Comparison of ENCODE assay signal across 20 mouse cellular contexts in genomic region chr17:84591431-84592150, GRCm38 (mm10). TPM values are rescaled to one million over a fixed set of nuclear protein-coding genes. Genes with fewer than 3 reads are reported as not detected.
A peak's percentile ranks its signal among the peaks of the same experiment; 100 is the strongest.
DNase-seq lines count a peak whose midpoint lies in the region; ATAC-seq and TF ChIP-seq lines count a peak whose summit lies in the region.
"Had no signal": no experiment of that assay in that cellular context is flagged by ENCODE, and none has a peak within 500 bp of the region (broad histone marks: within the 10 kb centered on the region; RNA-seq: fewer than 3 reads in every experiment).

No protein-coding gene starts in this region.

- TF ChIP-seq POLR2A in brain, embryonic 14.5 days (IDR thresholded peaks at IDR 0.05; ENCODE audit: borderline replicate concordance, extremely low read depth, insufficient read depth, insufficient read length, poor library complexity, severe bottlenecking): no peak

- no peak overlapping the region for H3K4me2 ChIP-seq in forebrain, embryonic 14.5 days (ENCODE audit: low read length)
- no peak overlapping the region for H3K4me2 ChIP-seq in forebrain, embryonic 12.5 days
- no peak overlapping the region for H3K4me2 ChIP-seq in hindbrain, embryonic 14.5 days (replicated peaks)
- H3K4me2 ChIP-seq in hindbrain, embryonic 11.5 days (replicated peaks; ENCODE audit: low read depth, low read length): no peak overlapping the region
- H3K4me2 ChIP-seq in midbrain, embryonic 15.5 days: no peak overlapping the region
- H3K4me2 ChIP-seq: embryonic facial prominence, embryonic 12.5 days; heart, embryonic 15.5 days; intestine, embryonic 15.5 days had no signal

- no peak for TF ChIP-seq CTCF in brain, embryonic 14.5 days (IDR thresholded peaks at IDR 0.05; ENCODE audit: borderline replicate concordance, extremely low read depth, insufficient read depth, insufficient read length)

- no peak overlapping the region for H3K9ac ChIP-seq in forebrain, embryonic 14.5 days (ENCODE audit: low read length)
- H3K9ac ChIP-seq in forebrain, embryonic 12.5 days: no peak overlapping the region
- no peak overlapping the region for H3K9ac ChIP-seq in hindbrain, embryonic 14.5 days
- no peak overlapping the region for H3K9ac ChIP-seq in hindbrain, embryonic 11.5 days (ENCODE audit: low read depth, low read length)
- no peak overlapping the region for H3K9ac ChIP-seq in midbrain, embryonic 15.5 days
- H3K9ac ChIP-seq: embryonic facial prominence, embryonic 12.5 days; forebrain, postnatal 0 days; heart, embryonic 15.5 days; intestine, embryonic 15.5 days had no signal

- H3K27me3 ChIP-seq in forebrain, embryonic 14.5 days (replicated peaks; ENCODE audit: control insufficient read depth, insufficient read depth, low read length): no peaks in the 10 kb centered on the region
- H3K27me3 ChIP-seq in forebrain, embryonic 12.5 days: no peaks in the 10 kb centered on the region
- H3K27me3 ChIP-seq in hindbrain, embryonic 14.5 days (ENCODE audit: control insufficient read depth, insufficient read depth, low read length): no peaks in the 10 kb centered on the region
- H3K27me3 ChIP-seq in hindbrain, embryonic 11.5 days (ENCODE audit: control insufficient read depth, insufficient read depth, low read length): no peaks in the 10 kb centered on the region
- H3K27me3 ChIP-seq in midbrain, embryonic 15.5 days (replicated peaks): no peaks in the 10 kb centered on the region
- H3K27me3 ChIP-seq: embryonic facial prominence, embryonic 12.5 days; heart, embryonic 15.5 days; intestine, embryonic 15.5 days had no signal

- WGBS in forebrain, embryonic 14.5 days: 81% methylated on average over 16 of the region's 16 CpGs
- 85% methylated on average over 16 of the region's 16 CpGs for WGBS in forebrain, embryonic 12.5 days
- WGBS in hindbrain, embryonic 14.5 days: 66% methylated on average over 16 of the region's 16 CpGs
- WGBS in hindbrain, embryonic 11.5 days: 85% methylated on average over 16 of the region's 16 CpGs
- WGBS in midbrain, embryonic 15.5 days: 83% methylated on average over 16 of the region's 16 CpGs

- peaks cover 7% of the 10 kb centered on the region; the same call in 1 of the 2 replicates for H3K4me1 ChIP-seq in forebrain, embryonic 14.5 days (ENCODE audit: control insufficient read depth, insufficient read depth, low read length)
- H3K4me1 ChIP-seq in forebrain, embryonic 12.5 days: peaks cover 7% of the 10 kb centered on the region
- H3K4me1 ChIP-seq in hindbrain, embryonic 14.5 days (replicated peaks; ENCODE audit: control insufficient read depth, insufficient read depth, low read length): peaks cover 6% of the 10 kb centered on the region; the same call in 1 of the 2 replicates
- H3K4me1 ChIP-seq in hindbrain, embryonic 11.5 days (replicated peaks; ENCODE audit: control insufficient read depth, insufficient read depth, low read length): 0 out of 2 replicates have a peak, but pooled peaks cover 2% of the 10 kb centered on the region
- peaks cover 10% of the 10 kb centered on the region; the same call in 1 of the 2 replicates for H3K4me1 ChIP-seq in midbrain, embryonic 15.5 days
- H3K4me1 ChIP-seq: embryonic facial prominence, embryonic 12.5 days; heart, embryonic 15.5 days had no signal

- ATAC-seq in forebrain, embryonic 14.5 days: no peak
- ATAC-seq in forebrain, embryonic 12.5 days (ENCODE audit: low FRiP score): no peak
- ATAC-seq in hindbrain, embryonic 14.5 days (ENCODE audit: low FRiP score): no peak
- no peak for ATAC-seq in hindbrain, embryonic 11.5 days (ENCODE audit: low FRiP score)
- ATAC-seq in midbrain, embryonic 15.5 days (replicated peaks): no peak
- ATAC-seq: CD4-positive, CD25-positive, alpha-beta regulatory T cell, adult 4 months; forebrain, postnatal 0 days; intestine, embryonic 15.5 days had no signal

- H3K9me3 ChIP-seq in forebrain, embryonic 14.5 days (replicated peaks; ENCODE audit: control insufficient read depth, low read length): no peaks in the 10 kb centered on the region
- H3K9me3 ChIP-seq in forebrain, embryonic 12.5 days: no peaks in the 10 kb centered on the region
- H3K9me3 ChIP-seq in hindbrain, embryonic 14.5 days (ENCODE audit: control insufficient read depth, low read length): no peaks in the 10 kb centered on the region
- H3K9me3 ChIP-seq in hindbrain, embryonic 11.5 days (ENCODE audit: control insufficient read depth, low read length): no peaks in the 10 kb centered on the region
- no peaks in the 10 kb centered on the region for H3K9me3 ChIP-seq in midbrain, embryonic 15.5 days
- H3K9me3 ChIP-seq: embryonic facial prominence, embryonic 12.5 days; G1E; heart, embryonic 15.5 days; intestine, embryonic 15.5 days had no signal

- H3K4me3 ChIP-seq in forebrain, embryonic 14.5 days (ENCODE audit: low read depth, low read length): no peak overlapping the region
- no peak overlapping the region for H3K4me3 ChIP-seq in forebrain, embryonic 12.5 days (replicated peaks)
- H3K4me3 ChIP-seq in hindbrain, embryonic 14.5 days (replicated peaks; ENCODE audit: low read length): no peak overlapping the region
- H3K4me3 ChIP-seq in hindbrain, embryonic 11.5 days (ENCODE audit: low read depth, low read length): no peak overlapping the region
- no peak overlapping the region for H3K4me3 ChIP-seq in midbrain, embryonic 15.5 days
- H3K4me3 ChIP-seq: embryonic facial prominence, embryonic 12.5 days; heart, embryonic 15.5 days; intestine, embryonic 15.5 days had no signal

- no peaks in the 10 kb centered on the region for H3K36me3 ChIP-seq in forebrain, embryonic 14.5 days (ENCODE audit: control insufficient read depth, insufficient read depth, low read length)
- H3K36me3 ChIP-seq in forebrain, embryonic 12.5 days (replicated peaks): peaks cover 8% of the 10 kb centered on the region
- H3K36me3 ChIP-seq in hindbrain, embryonic 14.5 days (replicated peaks; ENCODE audit: control insufficient read depth, insufficient read depth): no peaks in the 10 kb centered on the region; the same call in 1 of the 2 replicates
- no peaks in the 10 kb centered on the region for H3K36me3 ChIP-seq in hindbrain, embryonic 11.5 days (ENCODE audit: control insufficient read depth, insufficient read depth, low read length)
- H3K36me3 ChIP-seq in midbrain, embryonic 15.5 days (replicated peaks): no peaks in the 10 kb centered on the region
- H3K36me3 ChIP-seq: G1E; heart, embryonic 15.5 days had no signal

- H3K27ac ChIP-seq in forebrain, embryonic 14.5 days (ENCODE audit: low read depth, low read length): no peak overlapping the region
- no peak overlapping the region for H3K27ac ChIP-seq in forebrain, embryonic 12.5 days
- H3K27ac ChIP-seq in hindbrain, embryonic 14.5 days: peak overlapping the region; percentile 47
- H3K27ac ChIP-seq in hindbrain, embryonic 11.5 days (ENCODE audit: low read depth, low read length): no peak overlapping the region
- H3K27ac ChIP-seq in midbrain, embryonic 15.5 days: 0 out of 2 replicates have a peak overlapping the region, but pooled peaks have one; percentile 8
- H3K27ac ChIP-seq: embryonic facial prominence, embryonic 12.5 days; heart, embryonic 15.5 days; intestine, embryonic 15.5 days had no signal

- DNase-seq in forebrain, embryonic 14.5 days (ENCODE audit: low spot score): peak; percentile 17
- DNase-seq in hindbrain, embryonic 14.5 days (ENCODE audit: low spot score): no peak
- no peak for DNase-seq in hindbrain, embryonic 11.5 days (ENCODE audit: low spot score)
- DNase-seq in brain, embryonic 14.5 days (ENCODE audit: low read depth): peak; percentile 66
- DNase-seq in gastrocnemius, adult 8-10 months (ENCODE audit: low spot score in 2 of 2): no peak
- DNase-seq in adrenal gland, postnatal 14 days: no peak
- DNase-seq: adrenal gland, adult 8-10 months; B cell, adult 2 months; cerebellum, adult 11-12 months; cerebellum, adult 9-10 months; cerebellum, postnatal 25 days; forebrain, postnatal 0 days; gastrocnemius, postnatal 25 days had no signal

RNA-seq across cellular contexts. Expression of gene Dync2li1, which starts 34.7 kb away (rescaled TPM):
- polyA plus RNA-seq in forebrain, embryonic 14.5 days (2014; fragmentation: Nextera tagmentation; extraction: Ambion mirVana): 42.5 and 43.3 TPM in 2 replicates
- 34.2 and 34.6 TPM in 2 replicates for polyA plus RNA-seq in forebrain, embryonic 12.5 days (2016; fragmentation: Nextera tagmentation; extraction: Ambion mirVana)
- polyA plus RNA-seq in hindbrain, embryonic 14.5 days (2014; fragmentation: Nextera tagmentation; extraction: Ambion mirVana): 33.4 and 34.8 TPM in 2 replicates
- 36.0 and 38.2 TPM in 2 replicates for polyA plus RNA-seq in hindbrain, embryonic 11.5 days (2014; fragmentation: Nextera tagmentation; extraction: Ambion mirVana)
- 18.0 and 23.0 TPM in 2 replicates for polyA plus RNA-seq in brain, embryonic 14.5 days (2012; rRNA removed)
- polyA plus RNA-seq in midbrain, embryonic 15.5 days (2015; fragmentation: Nextera tagmentation; extraction: Ambion mirVana): 33.5 and 35.4 TPM in 2 replicates
- total RNA-seq in gastrocnemius, adult 8-10 months (2022): 1 to 10 TPM; 2.0 to 2.6 (median 2.3) TPM
- total RNA-seq in adrenal gland, postnatal 14 days (2021): 21.7 and 21.9 TPM in 2 replicates
- total RNA-seq: G1E had no signal
- polyA plus RNA-seq: G1E had no signal

Comparison
In these comparisons a context has a peak if more than half of its experiments do, and no peak if none do; other contexts are left out.
1. H3K27ac ChIP-seq: peak in hindbrain, embryonic 14.5 days (single experiment) and midbrain, embryonic 15.5 days (single experiment); none in forebrain, embryonic 14.5 days (single experiment), forebrain, embryonic 12.5 days (single experiment) and hindbrain, embryonic 11.5 days (single experiment).
2. DNase-seq: peak in forebrain, embryonic 14.5 days (single experiment) and brain, embryonic 14.5 days (single experiment); none in hindbrain, embryonic 14.5 days (single experiment), hindbrain, embryonic 11.5 days (single experiment), gastrocnemius, adult 8-10 months (0 of 2) and adrenal gland, postnatal 14 days (single experiment).